Mouse (Mus musculus) spleen, postnatal 10 days (tissue): Measurements from ENCODE around the gene Rubcn.
A peak's percentile ranks its signal among the peaks of the same experiment; 100 is the strongest.

ENCODE experiments used
- DNase-seq, 2 experiments: peaks; one replicate each; pipeline ENCODE4 v3.0.0; 2021 to 2022; ENCODE audit warnings: low spot score in 2 of 2

Rubcn gene

GRCm38 (mm10) chr16:32870231-32870630 lies 7.3 kb downstream of the Rubcn start:
- no peak for DNase-seq

DNA sequence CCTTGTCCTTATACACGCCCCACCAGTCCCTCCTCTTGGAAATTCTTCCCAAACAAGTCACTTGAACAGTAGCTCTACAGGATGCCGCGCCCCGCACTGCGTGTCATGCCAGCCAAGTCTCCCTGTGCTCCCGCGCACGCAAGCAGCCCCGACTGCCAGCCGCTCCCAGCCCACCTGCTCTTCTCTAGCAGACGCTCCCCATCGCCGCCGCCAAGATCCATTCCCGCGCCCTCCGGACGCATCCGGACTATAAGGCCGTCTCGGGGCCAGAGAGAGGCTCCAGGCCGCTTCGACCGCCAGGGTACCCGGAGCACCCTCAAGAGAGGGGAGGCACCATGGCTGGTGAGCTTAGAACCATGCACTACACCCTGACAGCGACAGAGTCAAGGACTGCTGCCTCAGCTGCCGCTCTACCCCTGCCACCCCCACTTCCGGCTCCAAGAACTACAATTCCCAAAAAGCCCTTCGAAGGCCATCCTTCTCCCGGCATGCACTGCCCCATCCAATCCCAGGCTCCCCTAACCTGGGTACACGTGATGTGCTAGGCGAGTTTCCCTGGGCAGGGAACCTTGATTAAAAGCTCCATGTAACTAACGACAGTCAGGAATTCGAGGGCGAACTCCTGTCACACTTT lies 9.5 kb downstream of the Rubcn start:
- peak; percentile 69 to 86 for DNase-seq

GRCm38 (mm10) chr16:32866713-32867112 lies 10.9 kb downstream of the Rubcn start:
- no peak for DNase-seq

GRCm38 (mm10) chr16:32865401-32865800 lies 12.2 kb downstream of the Rubcn start:
- DNase-seq = peak in 1 of 2 experiments; percentile 30

DNA sequence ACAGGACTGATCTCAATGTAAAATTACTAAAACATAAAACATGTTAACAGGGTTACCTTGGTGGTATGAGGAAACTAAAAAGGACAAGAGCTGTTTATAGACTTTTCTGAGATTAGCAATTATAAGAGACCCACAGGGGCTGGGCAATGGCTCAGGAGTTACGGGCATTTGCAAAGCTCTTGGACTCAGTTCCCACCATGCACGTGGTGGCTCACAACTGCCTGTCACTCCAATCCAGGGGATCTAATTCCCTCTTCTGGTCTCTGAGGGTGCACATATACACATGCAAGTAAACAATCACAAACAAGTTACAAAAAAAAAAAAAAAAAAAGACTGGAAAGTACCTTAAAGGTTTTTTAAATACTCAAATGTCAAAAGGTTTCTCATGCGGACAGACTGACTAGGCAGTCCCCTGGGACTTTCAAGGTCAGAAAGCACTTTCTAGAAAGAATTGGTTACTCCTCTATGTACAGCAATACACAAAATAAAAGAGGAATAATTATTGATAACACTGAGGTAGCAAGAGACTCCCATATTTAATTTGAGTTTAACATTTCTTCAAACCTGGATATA lies 15.7 kb downstream of the Rubcn start:
- no peak for DNase-seq

GRCm38 (mm10) chr16:32858771-32859636 lies 18.6 kb downstream of the Rubcn start:
- no peak for DNase-seq

GRCm38 (mm10) chr16:32858356-32858755 lies 19.2 kb downstream of the Rubcn start:
- no peak for DNase-seq

GRCm38 (mm10) chr16:32856751-32857150 lies 20.8 kb downstream of the Rubcn start:
- DNase-seq = no peak

DNA sequence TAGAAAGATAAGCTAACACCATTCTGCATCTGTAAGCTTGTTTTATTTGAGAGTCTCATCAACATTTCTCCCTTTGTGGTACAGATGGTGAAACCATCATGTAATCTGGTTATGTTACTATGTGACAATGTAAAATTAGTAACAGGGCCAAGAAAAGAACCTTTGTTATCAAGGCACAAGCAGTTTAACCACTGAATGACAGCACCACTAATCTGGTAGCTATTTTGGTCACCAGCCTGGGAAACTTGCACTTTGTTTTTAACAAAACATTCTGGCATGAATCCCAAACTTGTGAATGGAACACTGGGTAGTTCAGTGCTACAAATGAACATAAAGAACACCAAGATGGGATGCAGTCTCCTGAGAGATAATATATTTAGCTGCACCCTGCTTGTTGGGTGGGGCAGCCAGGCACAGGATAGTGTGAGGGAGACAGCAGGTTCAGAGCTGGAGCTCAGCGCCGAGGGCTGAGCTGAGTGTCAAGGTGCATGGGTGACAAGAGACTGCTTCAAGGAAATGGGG lies 23.5 kb downstream of the Rubcn start:
- DNase-seq = no peak

DNA sequence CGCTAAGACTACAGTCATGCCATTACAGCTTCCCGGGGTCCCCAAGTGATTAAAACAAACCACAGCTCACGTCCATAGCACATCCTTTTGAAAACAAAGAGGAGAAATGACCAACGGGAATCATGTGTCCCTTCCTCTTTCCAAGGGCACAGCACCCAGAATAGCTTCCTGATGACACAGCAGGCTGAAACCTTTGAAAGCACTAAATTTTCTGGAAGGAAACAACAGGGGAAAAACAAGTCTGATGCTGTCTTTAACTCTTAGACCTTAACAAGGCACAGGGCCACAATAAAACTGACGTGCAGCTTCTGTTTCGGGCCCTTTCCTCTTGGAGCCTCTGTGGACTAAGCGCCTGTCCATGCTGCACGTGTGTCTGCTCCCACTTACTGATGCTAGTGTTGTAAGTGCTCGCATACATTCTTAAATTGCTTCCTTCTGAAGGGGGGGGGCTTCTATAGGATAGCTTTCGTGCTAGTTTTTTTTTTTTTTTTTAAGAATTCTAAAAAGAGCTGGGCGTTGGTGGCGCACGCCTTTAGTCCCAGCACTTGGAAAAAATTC lies 24.0 kb downstream of the Rubcn start:
- no peak for DNase-seq

GRCm38 (mm10) chr16:32849042-32849830 lies 28.3 kb downstream of the Rubcn start:
- no peak for DNase-seq

DNA sequence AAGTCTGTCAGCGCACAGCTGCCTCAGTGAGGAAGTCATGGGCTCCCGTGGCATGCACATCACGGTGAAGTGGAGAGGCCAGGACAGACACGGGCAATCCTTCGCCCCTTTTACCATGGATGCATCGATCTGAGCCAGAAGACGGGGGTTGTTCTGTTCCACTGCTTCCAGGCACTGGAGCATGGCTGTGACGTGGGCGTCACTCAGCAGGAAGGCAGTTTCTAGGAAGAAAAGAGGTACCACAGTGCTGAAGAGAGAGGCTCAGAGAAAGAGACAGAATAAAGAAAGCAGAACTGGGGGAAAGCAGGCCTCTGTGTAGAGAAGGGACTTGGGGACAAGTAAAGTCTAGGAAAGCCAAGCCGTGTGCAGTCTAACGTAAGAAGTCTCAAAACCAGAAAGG lies 30.5 kb downstream of the Rubcn start:
- DNase-seq = no peak

DNA sequence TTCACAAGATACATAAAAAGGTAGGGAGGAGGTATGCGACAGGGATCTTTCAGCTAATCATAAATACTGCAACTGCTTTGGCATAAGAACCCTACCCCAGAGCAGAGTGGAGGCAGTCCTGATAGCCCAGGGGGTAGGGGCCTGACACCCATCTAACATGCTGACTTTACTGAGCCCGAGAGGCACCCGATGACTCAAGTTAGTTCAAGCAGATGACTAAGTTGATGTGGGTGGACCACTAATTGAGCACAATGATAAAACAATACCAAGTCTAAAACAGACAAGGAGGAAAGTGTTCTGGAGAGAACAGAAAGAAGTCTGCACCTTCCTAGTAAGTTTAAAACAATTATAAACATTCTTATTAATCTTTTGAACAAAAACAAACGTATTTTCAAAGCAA lies 46.1 kb downstream of the Rubcn start:
- DNase-seq = no peak

DNA sequence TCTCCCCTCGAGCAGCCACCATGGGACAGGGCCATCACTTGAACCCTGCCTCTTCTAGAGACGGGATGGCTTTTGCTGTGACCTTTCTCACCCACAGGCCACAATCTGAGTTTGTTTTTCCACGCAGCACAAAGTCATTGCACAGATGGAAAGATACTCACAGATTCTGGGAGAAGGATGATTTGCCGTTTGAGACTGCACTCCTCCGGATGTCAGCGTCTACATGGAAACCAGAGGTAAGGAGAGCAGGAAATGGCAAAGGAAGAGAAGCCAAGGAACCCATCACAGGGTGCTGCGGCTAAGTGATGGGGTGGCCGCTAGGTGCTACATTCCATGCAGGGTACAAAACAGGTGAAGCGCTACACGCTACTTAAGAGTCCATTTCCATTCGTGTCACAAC lies 48.5 kb downstream of the Rubcn start:
- no peak for DNase-seq

- DNase-seq = no peak
Measured at GRCm38 (mm10) chr16:32826521-32826920, 51.0 kb downstream of the Rubcn start.

- DNase-seq = no peak
Measured at GRCm38 (mm10) chr16:32825380-32825779, 52.2 kb downstream of the Rubcn start.

DNA sequence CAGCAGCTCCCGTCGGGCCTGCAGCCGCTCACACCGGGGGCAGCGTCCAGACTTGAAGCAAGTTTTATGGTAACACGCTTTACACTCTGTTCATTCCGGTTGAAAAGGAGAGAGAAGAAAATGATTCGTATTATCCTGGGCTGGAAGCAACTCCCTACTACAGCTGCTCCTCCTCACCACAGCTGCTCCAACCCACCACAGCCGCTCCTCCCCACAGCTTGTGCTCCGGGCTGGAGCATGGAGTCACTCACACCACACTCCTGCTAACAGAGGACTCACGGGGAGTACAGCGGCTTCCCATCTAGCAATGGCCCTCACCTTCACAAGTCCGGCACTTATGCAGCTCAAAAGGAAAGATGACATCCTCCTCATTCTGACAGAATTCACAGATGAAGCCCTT lies 53.5 kb downstream of the Rubcn start:
- DNase-seq = no peak

DNA sequence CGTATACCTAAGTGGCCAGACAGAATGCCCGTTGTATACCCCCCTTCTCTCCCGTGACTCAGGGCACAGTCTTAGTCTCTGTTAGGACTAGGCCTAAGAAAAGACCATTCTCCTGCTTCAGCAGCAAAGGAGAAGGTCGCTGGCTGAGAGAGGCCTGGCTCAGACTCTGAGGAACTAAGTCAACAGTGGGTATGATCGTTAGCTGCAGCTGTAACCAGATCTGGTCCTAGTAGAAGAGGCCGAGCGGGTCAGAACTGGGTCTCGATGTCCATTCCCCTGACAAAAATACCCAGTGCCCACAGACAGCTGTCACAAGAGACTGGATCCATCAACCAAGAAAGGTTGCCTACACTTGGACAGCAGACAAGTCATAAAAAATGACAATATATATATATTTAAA lies 54.1 kb downstream of the Rubcn start:
- DNase-seq = no peak

GRCm38 (mm10) chr16:32822881-32823280 lies 54.7 kb downstream of the Rubcn start:
- DNase-seq = no peak

DNA sequence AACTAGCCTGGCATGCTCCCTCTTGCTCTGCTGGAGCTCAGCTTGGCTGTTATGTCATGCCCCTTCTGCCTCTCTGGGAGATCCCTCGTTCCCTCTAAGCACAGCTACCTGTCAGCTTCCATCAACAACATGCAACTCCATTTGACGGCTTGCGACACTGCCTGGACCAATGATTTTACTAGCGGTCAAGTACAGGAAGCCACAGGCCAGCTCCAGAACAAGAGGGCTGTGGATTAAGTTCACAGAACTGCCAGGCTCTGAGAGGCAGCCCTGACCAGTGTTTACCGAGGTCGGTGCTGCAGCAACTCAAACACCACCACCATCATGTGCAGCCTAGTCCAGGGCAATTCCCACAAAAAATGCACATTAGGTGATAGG lies 55.1 kb downstream of the Rubcn start:
- no peak for DNase-seq

DNA sequence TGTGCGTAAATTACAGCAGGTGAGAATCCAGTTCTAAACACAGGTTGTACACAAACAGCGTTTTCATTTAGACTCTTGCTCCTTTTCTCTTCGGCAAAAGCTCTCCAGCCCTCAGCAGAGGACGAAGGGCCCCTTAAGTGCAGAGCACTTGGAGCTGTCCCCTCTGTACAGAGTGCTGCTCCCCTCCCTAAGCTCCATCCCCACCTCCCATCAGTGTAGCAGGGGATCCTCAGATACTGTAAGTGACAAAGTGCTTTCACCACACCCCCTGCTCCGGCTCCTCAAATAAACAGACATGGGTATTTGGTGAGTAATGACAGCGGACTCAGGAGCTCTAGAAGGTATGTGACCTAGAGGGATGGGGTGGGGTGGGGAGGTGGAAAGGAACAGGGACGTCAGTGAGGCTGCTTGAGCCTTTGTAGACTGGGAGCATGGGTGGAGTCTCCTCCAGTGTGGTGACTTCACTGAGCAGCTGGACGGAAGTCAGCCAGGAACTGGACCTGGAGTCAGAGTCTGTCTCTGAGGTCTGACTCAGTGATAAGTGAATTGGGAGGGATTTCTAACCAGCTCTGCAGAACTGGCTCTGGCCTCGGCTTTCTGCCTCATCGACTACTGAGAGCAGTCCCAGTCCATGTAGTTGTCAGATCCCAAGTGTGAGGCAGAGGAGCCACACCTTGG lies 55.7 kb downstream of the Rubcn start:
- no peak for DNase-seq
